Mouse (Mus musculus) MN1 (cell line): ENCODE results near the gene Olfr659.

Experiments used
- DNase-seq: peaks from one replicate; pipeline ENCODE4 v3.0.0-alpha.2; 2016; ENCODE audit warnings: low spot score

Gene Olfr659

GRCm38 (mm10) chr7:104666453-104666852 lies at the start of gene Olfr659:
Gene Olfr659, plus strand, starts transcription at chr7:104666753.
- no peak for DNase-seq

- no peak for DNase-seq
Measured at GRCm38 (mm10) chr7:104624494-104624893, 42.1 kb upstream of the Olfr659 start, which contains the start of gene Olfr657. Gene Olfr657, plus strand, starts transcription at chr7:104624794.

- DNase-seq: no peak
Measured at GRCm38 (mm10) chr7:104646841-104647482, 19.6 kb upstream of the Olfr659 start, which contains the start of gene Olfr658. Gene Olfr658, minus strand, starts transcription at chr7:104647305.

GRCm38 (mm10) chr7:104686201-104686600 lies 19.6 kb downstream of the Olfr659 start, which contains the start of gene Olfr661:
Gene Olfr661, plus strand, starts transcription at chr7:104686501.
- no peak for DNase-seq
